Mouse (Mus musculus) 3134 (cell line): ENCODE results near the gene Ppm1n.

Source experiments
- DNase-seq: peaks from one replicate; pipeline ENCODE4 v3.0.0-alpha.2; 2011; ENCODE audit warnings: low spot score; ENCODE audit not compliant: insufficient read length; ENCODE audit errors: extremely low read depth

The Ppm1n gene

GRCm38 (mm10) chr7:19279581-19280114 is at the start of gene Ppm1n:
Gene Ppm1n, minus strand, starts transcription at chr7:19280064.
- no peak for DNase-seq

DNA sequence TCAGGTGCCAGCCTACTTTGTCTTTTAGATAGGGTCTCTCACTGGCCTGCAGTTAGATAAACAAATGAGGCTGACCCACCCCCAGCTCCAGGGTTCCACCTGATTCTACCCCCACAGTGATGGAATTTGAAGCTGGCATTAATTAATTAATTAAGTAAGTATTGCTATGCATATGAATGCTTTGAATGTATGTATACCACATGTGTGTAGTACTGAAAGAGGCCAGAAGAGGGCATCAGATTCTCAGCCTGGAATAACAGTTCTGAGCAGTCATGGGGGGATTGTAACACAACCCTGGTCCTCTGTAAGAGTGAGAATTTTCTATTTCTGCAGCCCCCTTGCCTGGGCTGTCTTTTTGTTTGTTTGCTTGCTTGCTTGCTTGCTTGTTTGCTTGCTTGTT is 48.6 kb upstream of the Ppm1n start:
- no peak for DNase-seq

- no peak for DNase-seq
These were observed 47.9 kb upstream of the Ppm1n start for GRCm38 (mm10) chr7:19327782-19328181.

DNA sequence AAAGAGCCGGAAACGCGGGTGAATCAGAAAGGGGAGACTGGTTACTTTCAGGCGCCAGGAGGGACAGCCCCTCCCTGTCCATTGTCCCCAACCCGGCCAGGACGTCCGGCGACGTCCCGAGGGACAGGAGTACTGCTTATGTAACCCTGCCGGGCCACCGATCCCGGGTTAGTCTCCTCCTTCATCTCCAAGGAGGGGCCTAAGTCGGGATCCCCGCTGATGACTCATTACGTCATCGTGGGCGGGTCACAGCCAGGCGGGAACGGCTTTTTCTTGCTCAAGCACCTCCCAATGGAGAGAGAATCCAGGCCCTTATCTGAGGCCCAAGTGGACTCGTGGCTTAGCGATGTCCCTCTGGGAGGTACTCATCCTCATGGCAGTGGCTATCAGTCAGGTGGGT is 47.3 kb upstream of the Ppm1n start:
- peak; percentile 88 for DNase-seq

DNA sequence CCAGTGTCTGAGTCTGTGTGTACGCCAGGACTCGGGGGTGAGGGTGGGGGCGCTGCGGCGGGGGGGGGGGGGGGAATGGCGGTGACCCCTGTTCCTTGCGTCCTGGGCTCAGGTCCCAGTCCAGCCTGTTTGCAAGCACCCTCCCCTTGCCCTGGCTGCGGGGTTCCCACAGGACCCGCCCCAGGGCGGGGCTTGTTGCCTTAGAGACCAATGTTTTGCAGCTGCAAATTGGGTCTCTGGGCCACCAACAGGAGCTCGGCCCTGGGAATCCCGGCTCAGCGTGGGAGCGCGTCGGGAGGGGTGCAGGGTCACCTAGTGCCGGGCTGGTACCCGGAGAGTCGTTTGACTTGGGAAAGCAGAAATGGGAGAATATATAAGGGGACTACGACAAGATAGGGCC is 46.5 kb upstream of the Ppm1n start:
- peak; percentile 66 for DNase-seq

- no peak for DNase-seq
These were observed 45.7 kb upstream of the Ppm1n start for GRCm38 (mm10) chr7:19325262-19326199.

GRCm38 (mm10) chr7:19324221-19324620 is 44.4 kb upstream of the Ppm1n start:
- no peak for DNase-seq

- no peak for DNase-seq
These were observed 42.6 kb upstream of the Ppm1n start for GRCm38 (mm10) chr7:19322489-19322888.

DNA sequence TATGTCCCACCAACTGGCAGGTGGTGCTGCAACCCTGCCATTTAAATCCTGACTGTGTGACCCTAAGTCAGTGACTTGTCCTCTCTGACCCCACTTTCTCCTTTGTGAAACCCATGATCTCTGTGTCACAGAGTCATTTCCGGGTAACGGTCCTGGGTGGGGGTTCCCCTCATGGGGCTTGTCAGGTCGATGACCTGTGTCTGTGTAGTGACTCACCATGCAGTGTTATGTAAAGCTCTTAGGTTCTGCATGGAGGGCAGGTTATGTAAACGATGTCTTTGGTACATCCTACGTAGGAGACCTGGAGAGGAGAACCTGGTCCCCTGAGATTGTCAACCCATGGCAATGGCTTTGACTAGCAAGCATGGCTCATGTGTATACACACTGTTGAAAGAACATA is 41.6 kb upstream of the Ppm1n start:
- no peak for DNase-seq

DNA sequence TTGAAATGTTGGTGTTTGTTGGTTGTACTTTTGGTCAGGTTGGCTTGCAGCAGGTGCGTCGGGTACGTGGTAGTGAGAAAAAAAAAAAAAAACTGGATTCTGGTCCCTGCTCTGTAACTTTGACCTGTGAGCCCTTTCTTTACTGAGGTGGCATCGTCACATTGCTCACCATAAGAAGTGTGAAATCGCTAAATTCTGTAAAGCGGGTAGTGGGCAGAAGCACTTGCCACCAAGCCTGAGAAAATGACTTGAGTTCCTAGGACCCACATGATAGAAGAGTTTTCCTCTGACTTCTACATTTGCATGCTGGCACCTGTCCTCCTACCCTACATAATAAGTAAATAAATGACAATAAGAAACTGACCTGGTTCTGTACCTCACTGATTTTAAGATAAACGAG is 40.8 kb upstream of the Ppm1n start:
- no peak for DNase-seq

DNA sequence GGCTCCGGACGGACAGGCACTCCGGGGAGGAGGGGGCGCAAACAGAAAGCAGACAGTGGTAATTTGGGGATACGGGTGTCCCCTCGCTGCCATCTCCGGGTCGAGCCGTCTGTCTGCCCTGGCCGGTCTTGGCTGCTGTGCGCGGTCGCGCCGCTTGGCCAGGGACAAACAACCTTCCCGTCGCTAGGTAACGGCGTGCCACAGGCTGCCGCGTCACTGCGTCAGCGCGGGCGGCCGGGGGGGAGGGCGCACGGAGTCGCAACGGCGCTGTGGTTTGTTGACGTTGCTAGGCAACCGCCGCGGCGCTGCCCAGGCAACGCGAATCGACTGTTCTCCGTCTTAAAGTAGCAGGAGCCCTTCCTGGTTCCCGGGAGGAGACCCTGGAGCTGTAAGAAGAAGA is 40.0 kb upstream of the Ppm1n start:
- DNase-seq, result peak; percentile 97

DNA sequence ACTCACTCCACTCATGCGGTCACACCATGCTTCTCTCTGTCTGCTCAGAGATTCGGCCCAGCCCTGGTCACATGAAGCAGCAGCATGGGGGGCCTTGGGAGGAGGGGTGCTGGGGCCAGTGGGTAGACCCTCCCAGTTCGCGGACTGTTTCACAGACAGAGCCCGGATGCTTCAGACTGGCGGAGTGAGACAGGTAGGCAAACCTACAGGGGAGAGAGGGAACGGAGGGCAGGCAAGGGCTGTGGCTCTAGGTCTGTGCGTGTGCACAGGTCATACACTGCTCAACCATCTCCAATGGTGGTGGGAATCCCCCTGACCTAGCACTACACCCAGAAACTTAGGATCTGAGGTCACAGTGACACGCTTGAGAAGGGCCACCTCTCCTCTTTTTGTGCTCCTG is 39.6 kb upstream of the Ppm1n start:
- DNase-seq, result no peak

DNA sequence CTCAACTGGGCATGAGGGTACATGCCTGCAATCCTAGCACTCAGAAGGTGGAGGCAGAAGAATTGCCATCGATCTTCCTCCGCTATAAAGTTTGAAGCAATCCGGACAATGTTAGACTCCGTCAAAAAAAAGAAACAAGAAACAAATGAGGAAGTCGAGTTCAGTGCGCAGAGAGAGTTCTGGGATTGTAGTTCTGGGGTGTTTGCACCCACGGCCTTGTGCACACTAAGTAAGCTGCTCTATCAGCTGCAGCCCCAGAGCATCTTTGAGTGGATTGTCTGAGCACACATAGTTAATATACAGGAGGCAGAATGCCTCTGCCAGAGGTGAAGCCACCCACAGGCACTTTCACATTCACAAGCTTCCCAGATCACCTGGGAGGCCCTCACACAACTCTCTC is 38.8 kb upstream of the Ppm1n start:
- no peak for DNase-seq

DNA sequence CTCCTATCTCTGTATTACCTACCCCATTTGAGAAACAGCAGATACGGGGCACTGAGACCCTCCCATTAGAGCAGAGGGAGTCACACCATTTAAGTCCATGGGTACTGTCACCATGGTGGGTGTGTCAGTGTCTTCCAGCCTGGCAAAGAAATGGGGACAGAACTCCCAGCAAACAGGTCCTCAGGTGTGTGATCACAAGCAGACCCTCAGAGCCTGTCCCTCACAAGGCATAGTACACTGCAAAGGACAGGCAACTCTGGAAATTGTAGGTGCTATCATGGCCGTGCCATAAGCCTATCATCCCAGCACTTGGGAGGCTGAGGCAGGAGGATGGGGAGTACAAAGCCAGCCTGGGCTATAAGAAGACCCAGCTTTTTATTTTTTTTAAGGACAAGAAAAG is 38.3 kb upstream of the Ppm1n start:
- no peak for DNase-seq

DNA sequence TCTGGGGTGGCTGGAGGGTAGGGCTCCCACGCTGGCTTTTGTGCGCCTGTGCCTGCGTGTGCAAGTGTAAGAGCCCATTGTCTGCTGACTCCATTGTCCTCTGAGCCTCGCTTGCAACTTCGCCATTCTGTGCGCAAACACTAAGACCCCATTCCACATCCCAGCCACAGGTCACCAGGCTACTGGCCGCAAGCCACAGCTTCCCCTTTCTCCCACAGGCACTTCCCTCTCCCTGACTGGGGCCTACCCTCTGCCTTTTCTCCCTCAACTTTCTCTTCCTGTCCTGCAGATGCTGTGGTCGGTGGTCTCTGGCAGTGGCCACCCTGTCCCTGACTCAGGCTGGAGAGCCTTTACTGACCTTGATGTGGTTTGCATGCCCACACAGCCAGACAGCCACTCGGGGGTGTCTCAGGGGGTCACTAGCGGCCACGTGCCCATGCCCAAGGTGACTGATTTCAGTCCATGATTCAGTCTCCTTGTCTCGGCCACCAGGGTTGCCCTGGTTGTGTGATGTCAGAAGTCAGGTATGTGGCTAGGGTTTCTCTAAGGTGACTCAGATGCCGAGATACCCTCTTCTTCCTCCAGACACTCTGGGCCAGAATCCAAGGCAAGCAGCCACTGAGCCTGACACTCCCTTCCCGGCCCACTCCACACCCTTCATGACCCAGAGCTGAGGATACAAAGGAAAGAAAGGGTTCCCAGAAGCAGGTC is 36.7 kb upstream of the Ppm1n start:
- DNase-seq, result peak; percentile 81

- DNase-seq, result no peak
These were observed 34.2 kb upstream of the Ppm1n start for GRCm38 (mm10) chr7:19314033-19314432.

- DNase-seq, result no peak
These were observed 32.1 kb upstream of the Ppm1n start for GRCm38 (mm10) chr7:19311991-19312390.

DNA sequence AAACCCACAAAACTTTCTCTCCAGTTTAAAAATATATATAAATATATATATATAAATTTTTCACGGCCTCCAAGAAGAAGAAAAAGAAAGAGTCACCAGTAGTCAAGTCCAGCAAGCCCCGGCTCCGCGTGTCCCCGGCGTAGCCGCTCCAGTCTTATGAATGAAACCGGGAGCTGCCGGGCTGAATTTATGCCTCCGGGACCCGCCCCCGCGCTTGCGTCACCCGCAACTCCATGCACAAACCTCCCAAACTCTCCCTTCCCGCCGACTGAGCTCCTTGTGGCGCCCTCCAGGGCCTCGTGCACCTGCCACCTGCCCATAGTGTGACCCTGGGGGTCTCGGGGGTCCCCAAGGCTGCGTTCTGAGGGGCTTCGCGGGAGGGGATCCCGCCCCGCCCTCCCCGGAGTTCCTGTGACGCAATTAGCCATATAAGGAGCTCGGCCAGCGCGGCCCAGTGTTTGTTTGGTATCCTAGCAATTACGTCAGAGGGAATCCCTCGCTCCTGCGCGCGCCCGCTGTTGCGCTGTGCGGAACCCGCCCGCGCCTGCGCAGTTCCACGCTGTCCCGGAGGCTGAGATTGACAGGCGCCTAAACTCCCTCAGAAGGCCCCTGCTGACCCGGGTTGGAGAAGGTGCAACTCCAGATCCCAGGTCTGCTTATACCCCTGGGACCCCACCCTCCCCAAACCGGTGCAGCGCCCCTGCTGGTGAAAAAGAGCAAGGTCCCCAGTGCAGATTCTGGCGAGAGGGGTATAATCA is 30.2 kb upstream of the Ppm1n start, which contains the start of gene Fosb:
Gene Fosb, minus strand, starts transcription at position 168 of the 758 bp plus-strand sequence.
- DNase-seq, result peak; percentile 93

- DNase-seq, result no peak
These were observed 29.5 kb upstream of the Ppm1n start for GRCm38 (mm10) chr7:19309278-19309883.
